Mouse (Mus musculus) gastrocnemius, postnatal 25 days (tissue): Measurements from ENCODE around the gene Megf9. TPM values are rescaled to one million over a fixed set of nuclear protein-coding genes. Genes with fewer than 3 reads are reported as not detected.

Experiments used
- DNase-seq: peaks from one replicate; pipeline ENCODE4 v3.0.0; 2022
- total RNA-seq, 2 experiments: library from RNA; stranded (reverse); gene quantifications; 1 replicate in 1 of 2; 2 replicates in 1 of 2; pipeline ENCODE4 v1.2.3; 2021

Megf9 gene
- total RNA-seq, 2 experiments from 2014 or later, result 3.9 to 5.7 TPM

DNA sequence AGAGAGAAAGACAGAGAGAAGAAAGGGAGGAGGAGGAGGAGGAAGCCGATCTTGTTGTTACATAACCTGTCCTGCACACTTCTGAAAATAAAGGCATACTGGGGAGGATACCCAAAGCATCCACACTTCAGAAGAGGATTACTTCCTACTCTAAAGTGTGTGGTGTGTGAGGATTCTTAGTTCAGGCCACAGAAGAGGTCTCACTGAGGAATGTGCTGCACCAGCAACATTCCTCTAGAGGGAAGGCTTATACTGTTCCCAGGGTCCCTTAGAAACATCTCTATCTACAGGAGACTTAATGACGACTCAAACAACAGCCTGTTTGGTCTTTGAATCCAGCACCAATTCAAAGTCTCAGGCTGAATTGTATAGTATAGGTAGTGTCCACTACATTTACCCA lies 114.6 kb downstream of the Megf9 start:
- no peak for DNase-seq

DNA sequence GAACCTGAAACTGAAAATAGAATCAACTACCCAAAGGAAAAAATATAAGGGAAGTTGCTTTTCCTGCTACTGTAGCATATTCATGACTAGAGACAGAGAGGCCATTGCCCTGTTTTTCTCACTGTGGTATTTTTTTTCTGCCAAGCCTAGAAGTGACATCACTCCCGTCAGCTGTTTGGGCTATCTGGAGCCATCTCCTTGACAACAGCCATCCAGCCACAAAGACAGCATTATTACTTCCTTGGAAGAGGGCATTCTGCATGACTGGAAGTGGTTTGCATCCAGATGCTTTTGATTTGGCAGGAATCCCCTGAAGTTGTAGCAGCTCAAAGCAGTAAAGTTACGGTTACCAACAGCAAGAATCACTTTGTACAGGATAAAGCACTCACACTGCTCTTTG lies 122.7 kb downstream of the Megf9 start:
- no peak for DNase-seq

DNA sequence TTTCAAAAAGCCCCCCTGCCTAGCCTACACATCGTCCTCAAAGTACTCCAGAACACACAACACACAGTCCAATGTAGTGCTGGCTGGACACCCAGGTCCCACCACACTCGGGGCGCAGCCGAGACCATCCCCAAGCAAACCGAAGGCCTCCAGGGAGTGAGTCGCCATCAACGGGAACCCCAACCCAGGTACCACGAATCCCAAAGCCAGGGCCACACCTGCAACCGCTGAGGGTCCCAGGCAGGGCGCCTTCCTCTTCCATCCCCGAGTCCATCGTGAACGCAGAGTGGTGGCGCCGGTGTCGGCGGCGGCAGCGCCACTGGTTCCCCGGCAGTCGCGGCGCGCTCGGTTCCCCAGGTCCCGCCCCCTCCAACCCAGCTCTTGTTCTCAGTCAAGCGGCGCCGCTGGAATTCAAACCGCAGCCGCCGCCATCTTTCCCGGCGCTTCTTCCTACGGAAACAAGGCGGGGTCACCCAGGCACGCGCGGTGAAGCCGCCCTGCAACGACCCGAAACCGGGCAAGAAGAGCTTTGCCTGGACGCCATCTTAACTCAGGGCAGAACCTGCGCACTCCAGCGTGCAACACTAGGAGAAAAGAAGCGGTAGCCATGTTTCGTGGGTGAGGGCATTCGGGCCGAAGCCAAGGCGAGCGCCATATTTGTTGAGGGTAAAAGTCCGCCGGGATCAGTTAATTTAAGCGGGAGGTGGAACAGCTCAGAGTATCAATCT lies 124.6 kb downstream of the Megf9 start, which contains the start of gene Cdk5rap2:
Cdk5rap2 (minus strand) TSS at position 450 of the 728 bp plus-strand sequence.
- DNase-seq, result peak; percentile 96

DNA sequence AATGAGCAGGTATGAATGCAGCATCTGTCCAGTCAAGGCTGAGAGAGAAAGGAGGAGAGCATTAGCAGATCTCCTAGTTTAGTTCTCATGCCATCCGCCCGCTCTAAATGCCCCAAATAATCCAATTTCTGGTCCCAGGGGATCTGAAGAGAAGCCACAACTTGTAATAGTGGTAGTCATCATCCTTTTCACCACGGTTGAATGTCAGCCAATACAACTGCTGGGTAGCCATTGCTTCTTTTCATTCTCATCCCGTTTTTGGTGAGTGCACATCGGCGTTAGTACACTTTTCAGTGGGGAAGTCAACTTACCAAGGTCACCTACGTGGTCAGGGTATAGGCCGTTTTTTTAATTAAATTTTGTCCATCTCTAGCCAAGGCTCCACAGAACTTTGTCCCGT lies 125.3 kb downstream of the Megf9 start:
- no peak for DNase-seq

DNA sequence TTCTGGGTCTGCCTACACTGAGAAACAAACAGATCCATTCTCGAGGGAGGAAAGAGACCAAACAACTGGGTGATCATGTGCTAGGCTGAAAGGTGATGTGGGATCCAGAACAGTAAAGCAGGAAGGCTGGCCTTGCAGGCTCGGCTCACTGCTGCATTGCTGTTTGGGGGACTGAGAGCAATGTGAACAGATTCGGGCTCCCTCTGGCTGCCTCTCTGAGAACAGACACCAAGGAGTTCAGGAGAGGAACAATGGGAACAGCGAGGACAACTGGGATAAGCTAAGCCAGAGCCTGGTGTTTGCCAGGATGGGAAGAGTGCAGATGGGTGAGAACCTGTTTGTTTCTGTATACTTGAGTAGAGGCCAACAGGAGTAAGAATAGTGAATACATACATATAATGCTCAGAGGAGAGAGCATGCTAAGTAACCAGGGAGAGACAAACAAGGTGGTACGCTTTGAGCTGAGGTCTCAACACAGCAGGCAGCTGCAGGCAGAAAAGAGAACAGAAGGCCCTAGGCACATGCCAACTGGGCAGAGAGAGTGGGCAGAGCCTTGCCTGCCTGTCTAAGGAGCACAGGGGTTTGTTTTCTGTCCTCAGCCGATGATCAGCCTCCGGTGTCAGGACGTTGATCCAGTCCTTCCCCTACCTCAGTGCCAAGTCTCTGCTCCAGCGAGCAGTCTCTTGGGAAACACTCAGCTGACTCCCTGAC lies 132.5 kb downstream of the Megf9 start:
- no peak for DNase-seq

DNA sequence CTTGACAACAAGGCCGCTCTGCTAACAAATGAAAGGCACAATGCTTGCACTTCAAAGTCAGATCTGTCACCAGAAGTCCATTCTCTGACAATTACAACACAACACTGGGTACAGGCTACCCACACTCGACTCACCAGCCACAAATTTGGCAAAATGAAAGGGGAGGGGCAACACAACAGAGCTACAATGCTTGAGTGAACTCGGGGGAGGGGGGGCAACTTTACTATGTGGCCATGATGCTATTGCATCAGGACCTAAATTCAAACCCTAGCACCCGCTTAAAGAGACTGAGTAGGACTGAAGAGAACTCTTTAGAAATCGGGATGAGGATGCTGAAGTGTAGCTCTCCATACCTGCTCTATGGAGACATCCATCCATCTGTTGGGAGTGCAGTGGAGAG lies 135.3 kb downstream of the Megf9 start:
- no peak for DNase-seq

DNA sequence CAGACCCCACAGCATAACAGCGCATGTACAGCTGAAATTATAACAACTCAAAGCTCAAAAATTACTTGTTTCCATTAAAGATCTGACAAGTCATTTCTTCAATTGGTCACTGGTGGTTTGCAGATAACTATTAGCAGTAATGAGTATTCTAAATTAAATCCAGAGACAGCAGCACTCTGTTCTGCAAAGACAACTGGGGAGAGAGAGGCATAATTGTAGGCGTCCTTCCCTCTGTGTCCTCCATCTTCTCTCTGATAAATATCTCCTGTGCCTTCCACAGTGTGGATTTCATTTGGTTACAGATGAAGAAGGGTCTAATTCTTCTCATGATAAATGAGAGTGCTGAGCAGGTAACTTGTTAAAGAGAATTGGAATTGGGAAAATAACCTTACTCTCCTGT lies 135.7 kb downstream of the Megf9 start:
- no peak for DNase-seq

DNA sequence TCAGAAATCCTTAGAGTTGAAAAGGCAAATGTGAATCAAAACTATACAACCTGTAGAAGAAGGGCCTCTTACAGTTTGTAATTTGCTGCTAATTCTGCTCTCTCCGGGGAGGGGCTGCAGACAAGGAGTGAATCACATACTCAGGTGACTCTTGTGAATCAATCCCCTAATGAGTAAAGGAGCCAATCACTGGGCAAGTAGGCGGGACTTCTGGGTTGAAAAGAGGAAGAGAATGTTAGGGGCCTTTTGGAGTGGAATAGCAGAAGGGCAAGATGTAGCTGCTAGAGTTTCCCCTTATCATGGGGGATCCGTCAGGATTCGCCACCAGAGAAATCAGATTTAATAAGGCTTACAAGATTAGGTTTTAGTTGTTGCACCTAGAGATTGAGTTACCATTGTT lies 136.7 kb downstream of the Megf9 start:
- no peak for DNase-seq

DNA sequence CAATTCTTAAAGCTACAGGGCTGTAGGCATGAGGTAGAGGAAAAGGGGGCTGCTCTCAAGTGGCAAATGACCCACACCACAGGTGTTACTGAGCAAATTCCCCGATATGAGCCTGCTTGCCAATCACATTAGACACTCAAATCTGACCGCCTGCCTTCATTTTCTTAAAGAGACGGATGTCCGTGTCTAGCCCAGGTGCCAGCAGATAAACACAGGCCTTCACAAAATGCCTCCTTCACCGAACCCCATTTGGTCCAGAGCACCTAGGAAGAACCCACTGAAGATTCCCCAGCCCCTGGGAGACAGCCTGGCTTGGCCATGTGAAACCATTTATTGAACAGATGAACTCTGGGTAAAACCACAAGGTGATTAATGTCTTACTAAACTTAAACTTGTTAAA lies 138.1 kb downstream of the Megf9 start:
- no peak for DNase-seq

DNA sequence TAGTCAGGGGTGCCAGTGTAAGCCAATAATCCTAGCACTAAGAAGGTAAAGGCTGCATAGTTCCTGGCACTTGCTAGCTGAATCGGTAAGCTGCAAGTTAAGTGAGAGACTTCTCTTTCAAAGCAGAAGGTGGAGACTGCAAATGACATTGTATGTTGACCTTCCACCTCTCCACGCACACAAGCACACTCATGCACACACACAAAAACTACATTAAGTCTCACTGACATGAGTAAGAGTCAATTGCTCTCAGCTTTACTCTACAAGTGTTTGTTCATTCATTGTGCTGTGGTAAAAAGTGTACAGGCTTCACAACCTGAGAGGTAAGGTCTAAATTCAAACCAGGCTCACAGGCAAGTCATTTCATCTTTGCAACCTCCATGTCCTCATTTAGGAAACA lies 140.1 kb downstream of the Megf9 start:
- no peak for DNase-seq

DNA sequence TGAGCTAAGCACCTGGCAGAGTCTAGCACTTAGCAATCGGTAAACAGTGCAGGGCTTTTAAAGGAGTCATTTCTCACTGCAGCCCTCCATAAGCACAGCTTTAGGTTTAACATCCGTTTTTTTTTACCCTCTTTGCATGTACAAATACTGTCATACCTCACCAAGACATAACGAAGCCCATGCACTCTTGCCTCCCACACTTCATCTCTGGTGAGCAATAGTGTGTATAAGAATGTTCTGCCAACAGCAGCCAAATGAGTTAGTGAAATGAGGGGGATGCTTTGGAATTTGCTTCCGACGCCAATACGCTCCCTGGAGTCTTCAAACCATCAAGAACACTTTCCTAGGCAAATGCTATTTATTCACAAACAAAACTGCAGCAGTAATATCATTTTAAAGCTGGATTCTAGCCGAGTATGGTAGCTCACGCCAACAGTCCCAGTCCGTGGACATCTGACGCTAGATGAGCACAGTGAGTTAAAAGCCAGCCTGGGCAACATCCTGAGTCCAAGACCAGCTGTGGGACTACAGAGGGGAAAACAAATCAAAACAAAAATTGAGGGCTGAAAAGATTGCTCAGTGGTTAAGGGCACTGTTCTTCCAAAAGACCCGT lies 142.9 kb downstream of the Megf9 start:
- DNase-seq, result peak; percentile 55

DNA sequence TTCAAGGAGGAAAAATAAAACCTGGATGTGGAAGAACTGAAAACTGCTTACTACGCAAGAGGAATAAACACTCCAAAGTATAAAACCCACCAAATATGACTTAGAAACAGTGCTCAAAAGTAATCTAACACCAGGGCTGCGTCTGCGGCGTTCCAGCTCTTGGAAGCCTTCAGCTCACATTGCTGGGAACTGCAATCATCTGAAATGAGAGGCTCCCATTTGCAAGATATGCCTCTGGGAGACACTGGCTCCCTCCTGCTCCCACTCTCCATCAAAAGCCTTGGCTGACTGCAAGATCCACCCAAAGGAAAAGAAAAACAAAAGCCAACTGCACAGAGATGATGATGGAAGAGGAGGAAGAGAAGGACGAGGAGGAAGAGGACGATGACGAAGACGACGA lies 143.7 kb downstream of the Megf9 start:
- peak; percentile 70 for DNase-seq

DNA sequence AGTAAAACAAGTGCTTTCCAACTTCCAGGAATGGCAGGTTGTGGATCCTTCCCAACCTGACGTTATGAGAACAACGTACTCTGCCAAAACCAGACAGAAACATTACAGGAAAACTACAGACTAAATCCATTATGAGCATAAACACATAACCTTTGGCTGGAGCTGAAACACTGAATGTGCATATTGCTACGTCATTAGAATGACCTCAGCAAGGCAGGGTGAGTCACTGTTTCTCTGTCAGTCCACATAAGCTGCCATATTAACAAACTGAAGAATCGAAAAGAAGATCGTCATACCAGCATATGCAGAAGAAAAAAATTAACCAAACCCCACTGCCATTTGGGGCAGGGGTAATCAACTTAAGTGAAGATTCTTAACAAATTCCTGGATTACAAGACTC lies 148.6 kb downstream of the Megf9 start:
- DNase-seq, result no peak

DNA sequence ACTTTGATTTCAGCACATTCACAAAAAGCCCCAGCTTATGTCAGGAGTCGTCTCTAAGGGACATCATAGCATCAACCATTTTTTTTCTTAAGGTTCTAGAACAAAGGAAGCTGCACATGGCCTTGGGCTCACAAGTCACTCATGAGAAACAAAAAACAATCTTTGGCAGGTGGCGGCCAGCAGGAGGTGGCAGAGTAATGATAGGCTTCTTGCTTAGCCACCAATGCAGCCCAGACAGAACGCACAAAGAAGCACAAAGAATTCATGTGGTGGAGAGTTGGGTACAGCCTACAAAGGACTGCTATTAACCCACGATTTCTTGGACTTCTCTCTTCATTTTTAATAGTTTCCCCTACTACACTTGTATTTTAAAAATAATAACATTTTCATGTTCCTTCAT lies 157.4 kb downstream of the Megf9 start:
- no peak for DNase-seq

Other genes with a start within 250 kb of the Megf9 start
- gene Cdk5rap2, start 124.6 kb downstream of the Megf9 start, total RNA-seq, result 1 to 10 TPM; 5.4 to 5.7 TPM